In genomic region chr10:5804691-5805156, GRCm38 (mm10) we compare ENCODE assay signal across 8 mouse cellular contexts. TPM values are rescaled to one million over a fixed set of nuclear protein-coding genes. Genes with fewer than 3 reads are reported as not detected.
A peak's percentile ranks its signal among the peaks of the same experiment; 100 is the strongest.
DNase-seq lines count a peak whose midpoint lies in the region; ATAC-seq and TF ChIP-seq lines count a peak whose summit lies in the region.

No protein-coding gene starts in this region.

- peak; percentile 10; the same call in 1 of the 2 replicates for ATAC-seq in heart, embryonic 11.5 days (replicated peaks; ENCODE audit: insufficient number of reproducible peaks, low FRiP score, low TSS enrichment)
- ATAC-seq in embryonic facial prominence, embryonic 12.5 days (ENCODE audit: insufficient number of reproducible peaks, insufficient read depth, low FRiP score, low TSS enrichment): peak; percentile 37
- peak; percentile 9 for ATAC-seq in midbrain, embryonic 14.5 days (ENCODE audit: low FRiP score, low TSS enrichment)

- peak overlapping the region; percentile 86 for H3K27ac ChIP-seq in heart, embryonic 11.5 days (ENCODE audit: low read depth, low read length)
- peak overlapping the region; percentile 80 for H3K27ac ChIP-seq in embryonic facial prominence, embryonic 12.5 days
- no peak overlapping the region for H3K27ac ChIP-seq in midbrain, embryonic 14.5 days (replicated peaks; ENCODE audit: low read depth, low read length)

- peaks cover 17% of the 10 kb centered on the region for H3K36me3 ChIP-seq in heart, embryonic 11.5 days (ENCODE audit: control insufficient read depth, insufficient read depth, low read length)
- peaks cover 41% of the 10 kb centered on the region for H3K36me3 ChIP-seq in E14TG2a.4 (ENCODE audit: insufficient read depth, low read length)
- H3K36me3 ChIP-seq in embryonic facial prominence, embryonic 12.5 days: peaks cover 29% of the 10 kb centered on the region
- H3K36me3 ChIP-seq in midbrain, embryonic 14.5 days (ENCODE audit: control insufficient read depth, insufficient read depth, low read length): peaks cover 13% of the 10 kb centered on the region; the same call in 1 of the 2 replicates

- DNase-seq in heart, adult 8-10 months (ENCODE audit: low spot score): no peak
- peak; percentile 44 for DNase-seq in induced T-regulatory cell, adult 2 months (ENCODE audit: low read depth)
- DNase-seq in midbrain, embryonic 14.5 days: peak; percentile 9
- DNase-seq in yolk sac, embryonic 10.5 days (ENCODE audit: low spot score): peak; percentile 62
- no peak for DNase-seq in right cerebral cortex, adult 2 months (ENCODE audit: low spot score in 2 of 2)

- H3K9ac ChIP-seq in heart, embryonic 11.5 days (ENCODE audit: low read depth, low read length): peak overlapping the region; percentile 89
- H3K9ac ChIP-seq in embryonic facial prominence, embryonic 12.5 days: peak overlapping the region; percentile 71
- H3K9ac ChIP-seq in midbrain, embryonic 14.5 days (replicated peaks; ENCODE audit: low read length): peak overlapping the region; percentile 14; the same call in 1 of the 2 replicates

- H3K4me3 ChIP-seq in heart, embryonic 11.5 days (ENCODE audit: low read depth, low read length): peak overlapping the region; percentile 81
- H3K4me3 ChIP-seq in E14TG2a.4 (replicated peaks; ENCODE audit: low read length): peak overlapping the region; percentile 97
- H3K4me3 ChIP-seq in embryonic facial prominence, embryonic 12.5 days: peak overlapping the region; percentile 91
- peak overlapping the region; percentile 63 for H3K4me3 ChIP-seq in midbrain, embryonic 14.5 days (replicated peaks; ENCODE audit: low read depth, low read length)

- WGBS in heart, embryonic 11.5 days (ENCODE audit: insufficient replicate concordance): under 1% methylated on average over 24 of the region's 24 CpGs
- under 1% methylated on average over 21 of the region's 24 CpGs for WGBS in embryonic facial prominence, embryonic 12.5 days
- under 1% methylated on average over 23 of the region's 24 CpGs for WGBS in midbrain, embryonic 14.5 days

- peaks cover 6% of the 10 kb centered on the region for H3K4me1 ChIP-seq in heart, embryonic 11.5 days (ENCODE audit: control insufficient read depth, insufficient read depth, low read length)
- peaks cover 55% of the 10 kb centered on the region for H3K4me1 ChIP-seq in E14TG2a.4 (replicated peaks; ENCODE audit: low read depth, low read length)
- H3K4me1 ChIP-seq in embryonic facial prominence, embryonic 12.5 days: peaks cover 21% of the 10 kb centered on the region
- peaks cover 17% of the 10 kb centered on the region for H3K4me1 ChIP-seq in midbrain, embryonic 14.5 days (ENCODE audit: control insufficient read depth, insufficient read depth, low read length)

- peak overlapping the region; percentile 88 for H3K4me2 ChIP-seq in heart, embryonic 11.5 days
- H3K4me2 ChIP-seq in embryonic facial prominence, embryonic 12.5 days (replicated peaks): peak overlapping the region; percentile 86
- peak overlapping the region; percentile 97 for H3K4me2 ChIP-seq in midbrain, embryonic 14.5 days (ENCODE audit: low read length)

- H3K9me3 ChIP-seq in heart, embryonic 11.5 days (replicated peaks; ENCODE audit: control insufficient read depth, low read length): no peaks in the 10 kb centered on the region
- H3K9me3 ChIP-seq in E14TG2a.4 (ENCODE audit: low read length): no peaks in the 10 kb centered on the region
- no peaks in the 10 kb centered on the region for H3K9me3 ChIP-seq in embryonic facial prominence, embryonic 12.5 days
- H3K9me3 ChIP-seq in midbrain, embryonic 14.5 days (ENCODE audit: control insufficient read depth, low read length): no peaks in the 10 kb centered on the region

- no peak for TF ChIP-seq CTCF in E14TG2a.4 (conservative IDR thresholded peaks at IDR 0.05; ENCODE audit: low read length)

- H3K27me3 ChIP-seq in heart, embryonic 11.5 days (ENCODE audit: control insufficient read depth, insufficient read depth, low read length): no peaks in the 10 kb centered on the region
- no peaks in the 10 kb centered on the region for H3K27me3 ChIP-seq in E14TG2a.4 (ENCODE audit: insufficient read depth, low read length)
- H3K27me3 ChIP-seq in embryonic facial prominence, embryonic 12.5 days: no peaks in the 10 kb centered on the region
- H3K27me3 ChIP-seq in midbrain, embryonic 14.5 days (ENCODE audit: control insufficient read depth, insufficient read depth, low read length): no peaks in the 10 kb centered on the region

RNA-seq across cellular contexts. Expression of gene Fbxo5, which starts 0.7 kb away (rescaled TPM):
- polyA plus RNA-seq in heart, embryonic 11.5 days (2014; fragmentation: Nextera tagmentation; extraction: Ambion mirVana): 57.2 and 59.2 TPM in 2 replicates
- total RNA-seq in heart, adult 8-10 months (2022): 1 to 10 TPM in 1 of 4 experiments, under 1 TPM in 3; 0.49 to 1.8 (median 0.90) TPM
- 79.1 and 79.8 TPM in 2 replicates for polyA plus RNA-seq in embryonic facial prominence, embryonic 12.5 days (2016; fragmentation: Nextera tagmentation; extraction: Ambion mirVana)
- polyA plus RNA-seq in midbrain, embryonic 14.5 days (2014; fragmentation: Nextera tagmentation; extraction: Ambion mirVana): 10.5 and 14.7 TPM in 2 replicates

RNA-seq across cellular contexts. Expression of gene Mtrf1l, which starts 19.0 kb away (rescaled TPM):
- polyA plus RNA-seq in heart, embryonic 11.5 days (2014; fragmentation: Nextera tagmentation; extraction: Ambion mirVana): 12.6 and 16.2 TPM in 2 replicates
- 1 to 10 TPM; 8.5 to 9.4 (median 8.8) TPM for total RNA-seq in heart, adult 8-10 months (2022)
- polyA plus RNA-seq in embryonic facial prominence, embryonic 12.5 days (2016; fragmentation: Nextera tagmentation; extraction: Ambion mirVana): 14.9 and 19.0 TPM in 2 replicates
- 10.2 and 13.4 TPM in 2 replicates for polyA plus RNA-seq in midbrain, embryonic 14.5 days (2014; fragmentation: Nextera tagmentation; extraction: Ambion mirVana)

Comparison
In these comparisons a context has a peak if more than half of its experiments do, and no peak if none do; other contexts are left out.
1. H3K9ac ChIP-seq: peak in every context shown above with its lines; median percentile 89 in heart, embryonic 11.5 days; 71 in embryonic facial prominence, embryonic 12.5 days; 14 in midbrain, embryonic 14.5 days.
2. DNase-seq: peak in induced T-regulatory cell, adult 2 months (single experiment), midbrain, embryonic 14.5 days (single experiment) and yolk sac, embryonic 10.5 days (single experiment); none in heart, adult 8-10 months (single experiment) and right cerebral cortex, adult 2 months (0 of 2).
3. Peak in every context shown above with its lines, with median percentiles within 50 percentile points of each other: ATAC-seq, H3K4me2 ChIP-seq and H3K4me3 ChIP-seq.